Mouse (Mus musculus) hindbrain, embryonic 14.5 days (tissue): ENCODE data around the gene Fbxw5. TPM values are rescaled to one million over a fixed set of nuclear protein-coding genes. Genes with fewer than 3 reads are reported as not detected.

ENCODE experiments used
- ATAC-seq: fragments of 200-750 bp; cut with Nextera tagmentation; 2 replicates; pipeline ENCODE4 v1.8.0; 2017; ENCODE audit warnings: moderate number of reproducible peaks, mild to moderate bottlenecking, moderate TSS enrichment, moderate library complexity; ENCODE audit not compliant: low FRiP score
- DNase-seq: peaks from one replicate; pipeline ENCODE4 v3.0.0-alpha.2; 2015; ENCODE audit warnings: low spot score
- H3K27ac ChIP-seq: fragments of 300-500 bp; sonication (generic); 2 replicates; pipeline ENCODE4 v1.5.1; 2014; ENCODE audit warnings: mild to moderate bottlenecking, moderate library complexity
- H3K27me3 ChIP-seq: fragments of 300-500 bp; sonication (generic); 2 replicates; pipeline ENCODE4 v1.6.1; 2014; ENCODE audit warnings: mild to moderate bottlenecking, low read length, mixed read lengths; ENCODE audit not compliant: control insufficient read depth, insufficient read depth
- H3K36me3 ChIP-seq: fragments of 300-500 bp; sonication (generic); replicated peaks from 2 replicates; pipeline ENCODE4 v1.6.1; 2014; ENCODE audit not compliant: control insufficient read depth, insufficient read depth
- H3K4me1 ChIP-seq: fragments of 300-500 bp; sonication (generic); replicated peaks from 2 replicates; pipeline ENCODE4 v1.6.1; 2014; ENCODE audit warnings: antibody characterized with exemption, low read length, mixed read lengths; ENCODE audit not compliant: control insufficient read depth, insufficient read depth
- H3K4me2 ChIP-seq: fragments of 300-500 bp; sonication (generic); replicated peaks from 2 replicates; pipeline ENCODE4 v1.6.1; 2014; ENCODE audit warnings: mild to moderate bottlenecking, moderate library complexity
- H3K4me3 ChIP-seq: fragments of 300-500 bp; sonication (generic); replicated peaks from 2 replicates; pipeline ENCODE4 v1.5.1; 2014; ENCODE audit warnings: mild to moderate bottlenecking, low read length
- H3K9ac ChIP-seq: fragments of 300-500 bp; sonication (generic); 2 replicates; pipeline ENCODE4 v1.6.1; 2014
- H3K9me3 ChIP-seq: fragments of 300-500 bp; sonication (generic); 2 replicates; pipeline ENCODE4 v1.6.1; 2016; ENCODE audit warnings: low read length; ENCODE audit not compliant: control insufficient read depth
- WGBS: fragments of 180-500 bp; shearing (Covaris S2); extraction: QIAGEN DNeasy Blood & Tissue Kit; methylation state at CpG from one replicate; pipeline ENCODE4 v1.1.7; 2014; 5-methylcytosine and 5-hydroxymethylcytosine counted together
- polyA plus RNA-seq: library from polyadenylated mRNA; unstranded; fragments of >200 nt; fragmentation: Nextera tagmentation; extraction: Ambion mirVana; gene quantifications from 2 replicates; pipeline ENCODE4 v1.2.1, GENCODE M21; 2014

The Fbxw5 gene
- polyA plus RNA-seq, 1 experiment from 2014 or later: 116 TPM

- Histone ChIP-seq H3K9ac (no peak overlapping the region), H3K27ac (no peak overlapping the region), H3K36me3 (peaks cover 37% of the 10 kb centered on the region), H3K4me1 (peaks cover 11% of the 10 kb centered on the region), H3K4me3 (no peak overlapping the region), H3K27me3 (no peaks in the 10 kb centered on the region), H3K9me3 (no peaks in the 10 kb centered on the region), H3K4me2 (no peak overlapping the region)
- ATAC-seq (no peak), DNase-seq (no peak)
- WGBS: 86% methylated on average over 1 of the region's 1 CpGs
Measured at GRCm38 (mm10) chr2:25505000-25505399, 4.5 kb downstream of the Fbxw5 start.

GRCm38 (mm10) chr2:25505860-25506259 lies 5.3 kb downstream of the Fbxw5 start:
- ATAC-seq: no peak
- no peaks in the 10 kb centered on the region for H3K9me3 ChIP-seq

GRCm38 (mm10) chr2:25506964-25507363 lies 6.4 kb downstream of the Fbxw5 start:
- Histone ChIP-seq H3K4me2 (no peak overlapping the region), H3K9me3 (no peaks in the 10 kb centered on the region), H3K27me3 (no peaks in the 10 kb centered on the region), H3K4me1 (peaks cover 3% of the 10 kb centered on the region), H3K36me3 (peaks cover 37% of the 10 kb centered on the region), H3K9ac (no peak overlapping the region), H3K27ac (no peak overlapping the region), H3K4me3 (no peak overlapping the region)
- no peak for ATAC-seq
- WGBS: 27% methylated on average over 5 of the region's 5 CpGs
- DNase-seq: no peak

More at GRCm38 (mm10) chr2:25505860-25506259, 5.3 kb downstream of the Fbxw5 start:
- no peak overlapping the region for H3K9ac ChIP-seq
- no peak overlapping the region for H3K27ac ChIP-seq
- peaks cover 11% of the 10 kb centered on the region for H3K4me1 ChIP-seq
- H3K4me3 ChIP-seq: no peak overlapping the region
- peaks cover 37% of the 10 kb centered on the region for H3K36me3 ChIP-seq
- H3K4me2 ChIP-seq: no peak overlapping the region
- DNase-seq: no peak
- WGBS: 95% methylated on average over 4 of the region's 4 CpGs
- no peaks in the 10 kb centered on the region for H3K27me3 ChIP-seq

- H3K4me3 ChIP-seq: no peak overlapping the region
- 64% methylated on average over 3 of the region's 3 CpGs for WGBS
- no peak overlapping the region for H3K27ac ChIP-seq
- H3K9me3 ChIP-seq: no peaks in the 10 kb centered on the region
- H3K4me2 ChIP-seq: no peak overlapping the region
- no peak for ATAC-seq
- peaks cover 12% of the 10 kb centered on the region for H3K36me3 ChIP-seq
- no peak for DNase-seq
- no peaks in the 10 kb centered on the region for H3K4me1 ChIP-seq
- H3K9ac ChIP-seq: no peak overlapping the region
- H3K27me3 ChIP-seq: no peaks in the 10 kb centered on the region
Measured at GRCm38 (mm10) chr2:25509912-25510311, 9.4 kb downstream of the Fbxw5 start.

GRCm38 (mm10) chr2:25526510-25527302 lies 26.2 kb downstream of the Fbxw5 start:
- no peak for ATAC-seq

GRCm38 (mm10) chr2:25533707-25534106 lies 33.2 kb downstream of the Fbxw5 start:
- Histone ChIP-seq H3K36me3 (peaks cover 56% of the 10 kb centered on the region), H3K4me2 (no peak overlapping the region)
- DNase-seq: no peak

More at GRCm38 (mm10) chr2:25526510-25527302, 26.2 kb downstream of the Fbxw5 start:
- 95% methylated on average over 9 of the region's 9 CpGs for WGBS
- Histone ChIP-seq H3K4me2 (no peak overlapping the region), H3K27ac (no peak overlapping the region), H3K4me1 (no peaks in the 10 kb centered on the region), H3K36me3 (peaks cover 79% of the 10 kb centered on the region), H3K27me3 (no peaks in the 10 kb centered on the region), H3K9me3 (no peaks in the 10 kb centered on the region), H3K4me3 (no peak overlapping the region), H3K9ac (no peak overlapping the region)
- DNase-seq: no peak

GRCm38 (mm10) chr2:25534178-25534865 lies 33.8 kb downstream of the Fbxw5 start:
- Histone ChIP-seq H3K4me2 (no peak overlapping the region), H3K9ac (no peak overlapping the region), H3K9me3 (no peaks in the 10 kb centered on the region), H3K36me3 (peaks cover 50% of the 10 kb centered on the region), H3K27ac (no peak overlapping the region), H3K4me1 (no peaks in the 10 kb centered on the region), H3K27me3 (no peaks in the 10 kb centered on the region), H3K4me3 (no peak overlapping the region)
- ATAC-seq (no peak), DNase-seq (no peak)
- WGBS: 94% methylated on average over 3 of the region's 3 CpGs

More at GRCm38 (mm10) chr2:25533707-25534106, 33.2 kb downstream of the Fbxw5 start:
- Histone ChIP-seq H3K27me3 (no peaks in the 10 kb centered on the region), H3K4me1 (no peaks in the 10 kb centered on the region), H3K27ac (no peak overlapping the region), H3K9ac (no peak overlapping the region), H3K9me3 (no peaks in the 10 kb centered on the region), H3K4me3 (no peak overlapping the region)
- ATAC-seq: no peak
- WGBS: 98% methylated on average over 2 of the region's 2 CpGs

- no peak for DNase-seq
- Histone ChIP-seq H3K27me3 (no peaks in the 10 kb centered on the region), H3K36me3 (peaks cover 45% of the 10 kb centered on the region), H3K9me3 (no peaks in the 10 kb centered on the region), H3K27ac (no peak overlapping the region), H3K9ac (no peak overlapping the region), H3K4me3 (no peak overlapping the region), H3K4me1 (no peaks in the 10 kb centered on the region), H3K4me2 (no peak overlapping the region)
- WGBS: 92% methylated on average over 2 of the region's 2 CpGs
- no peak for ATAC-seq
Measured at GRCm38 (mm10) chr2:25534866-25535182, 34.3 kb downstream of the Fbxw5 start.

- ATAC-seq (no peak), DNase-seq (no peak)
- H3K4me1 ChIP-seq: no peaks in the 10 kb centered on the region
- peaks cover 37% of the 10 kb centered on the region for H3K36me3 ChIP-seq
- no peak overlapping the region for H3K9ac ChIP-seq
- no peaks in the 10 kb centered on the region for H3K27me3 ChIP-seq
- no peak overlapping the region for H3K27ac ChIP-seq
- H3K9me3 ChIP-seq: no peaks in the 10 kb centered on the region
- WGBS: 93% methylated on average over 8 of the region's 8 CpGs
- H3K4me2 ChIP-seq: no peak overlapping the region
- H3K4me3 ChIP-seq: no peak overlapping the region
Measured at GRCm38 (mm10) chr2:25536531-25536930, 36.0 kb downstream of the Fbxw5 start.
